Mouse (Mus musculus) layer of hippocampus, adult 18-20 months (tissue): Measurements from ENCODE around the gene Rps26. TPM values are rescaled to one million over a fixed set of nuclear protein-coding genes. Genes with fewer than 3 reads are reported as not detected.
"Not testable (repeated sequence)": the region's sequence is repeated elsewhere in the genome, so short reads cannot be mapped to it uniquely, and the experiment has no call there.

Source experiments
- DNase-seq, 2 experiments: peaks; one replicate each; pipeline ENCODE4 v3.0.0; 2022; ENCODE audit warnings: low spot score in 2 of 2
- total RNA-seq, 2 experiments: library from RNA; stranded (reverse); gene quantifications; 2 replicates each; pipeline ENCODE4 v1.2.3; 2021

Gene Rps26
- total RNA-seq, 2 experiments from 2014 or later: 273 to 330 TPM

DNA sequence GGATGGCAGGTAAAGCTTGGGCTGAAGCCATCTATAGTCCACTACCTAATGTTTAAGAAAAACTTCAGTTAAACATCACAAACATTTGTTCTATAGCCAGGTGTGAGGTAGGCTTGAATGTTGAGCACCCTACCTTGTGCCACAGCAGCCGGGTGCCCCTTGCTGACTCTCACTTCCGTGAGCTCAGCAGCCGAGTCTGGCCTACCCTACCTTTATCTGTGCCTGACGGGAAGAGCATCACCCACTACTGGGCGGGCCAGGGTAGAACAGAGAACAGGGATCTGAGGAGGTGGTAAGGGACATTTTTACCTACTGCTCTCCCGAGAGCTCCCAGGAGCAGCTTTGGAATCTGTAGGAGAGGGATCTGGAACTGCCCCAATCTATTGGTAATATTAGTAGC lies 16.2 kb upstream of the Rps26 start:
- DNase-seq: no peak

DNA sequence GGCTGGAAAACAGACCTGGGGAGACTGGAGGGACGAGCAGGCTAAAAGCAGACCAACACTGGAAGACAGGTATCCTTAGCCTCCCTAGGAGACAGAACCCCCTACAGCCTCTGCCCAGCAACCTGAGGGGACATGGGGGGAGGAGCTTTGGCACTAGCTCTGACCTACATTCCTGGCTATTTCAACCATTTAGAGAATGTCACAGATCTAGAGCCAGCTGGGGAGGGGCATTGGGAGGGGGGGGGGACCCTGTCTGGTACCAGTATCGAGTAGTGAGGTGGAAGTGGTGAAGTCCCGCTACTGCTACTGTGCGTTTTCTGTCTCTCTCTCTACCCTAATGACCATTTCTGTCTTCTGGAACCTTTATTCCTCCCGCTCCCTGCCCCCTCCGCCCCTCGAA lies 15.3 kb upstream of the Rps26 start:
- no peak for DNase-seq

DNA sequence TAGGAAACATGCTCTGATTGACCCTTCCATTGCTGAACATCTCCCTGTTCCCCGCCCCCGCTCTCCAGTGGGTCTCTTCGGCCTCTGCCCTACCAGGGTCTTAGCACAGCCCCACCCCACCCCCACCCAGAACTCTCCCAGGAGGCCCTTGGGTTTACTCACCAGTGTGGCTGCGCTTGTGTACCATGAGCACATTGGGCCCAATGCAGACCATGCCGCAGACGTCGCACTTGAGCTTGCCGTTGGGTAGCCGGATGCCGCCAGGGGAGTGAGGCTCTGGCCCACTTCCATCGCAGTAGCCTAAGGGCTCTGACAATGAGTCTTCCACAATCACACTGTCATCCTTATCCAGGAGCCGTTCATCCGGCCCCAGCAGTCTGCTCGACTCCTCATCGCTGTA lies 14.3 kb upstream of the Rps26 start:
- DNase-seq: no peak

DNA sequence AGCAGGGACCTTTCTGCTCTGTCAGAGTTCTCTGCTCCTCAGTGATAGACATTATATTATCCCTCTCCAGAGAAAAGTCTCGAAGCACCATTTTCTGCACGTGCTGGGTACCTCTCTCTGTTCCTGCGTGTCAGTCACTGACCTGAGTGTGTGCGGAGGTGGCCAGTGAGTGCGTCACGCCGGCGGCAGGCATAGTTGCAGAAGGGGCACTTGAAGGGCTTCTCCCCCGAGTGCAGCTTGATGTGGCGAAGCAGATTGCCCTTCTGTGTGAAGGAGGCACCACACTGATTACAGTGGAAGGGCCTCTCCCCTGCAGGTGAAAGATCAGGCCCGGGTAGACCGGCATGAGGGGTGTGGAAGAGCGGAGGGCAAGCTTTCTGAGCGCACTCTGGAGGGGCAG lies 13.5 kb upstream of the Rps26 start:
- DNase-seq: no peak

- no peak for DNase-seq
These were observed 10.5 kb upstream of the Rps26 start for GRCm38 (mm10) chr10:128637011-128637410.

- DNase-seq: no peak
These were observed 10.0 kb upstream of the Rps26 start for GRCm38 (mm10) chr10:128636561-128636960.

DNA sequence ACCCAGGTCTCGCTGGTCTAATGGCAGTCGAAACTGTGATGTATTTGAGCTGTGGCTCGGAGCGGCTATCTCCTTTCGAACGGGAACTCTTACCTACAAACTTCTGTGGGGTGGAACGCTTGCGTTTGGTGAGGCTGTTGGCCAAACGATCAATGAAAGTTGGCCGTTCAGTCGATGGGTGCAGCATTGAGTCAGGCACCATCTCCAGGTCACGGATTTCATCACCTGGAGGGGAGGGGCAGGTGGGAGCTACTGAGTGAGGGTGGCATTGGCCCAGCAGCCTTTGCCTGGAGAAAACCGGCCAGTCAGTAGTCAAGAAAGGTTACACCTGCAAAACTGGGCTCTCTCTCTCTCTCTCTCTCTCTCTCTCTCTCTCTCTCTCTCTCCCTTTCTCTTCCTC lies 9.2 kb upstream of the Rps26 start:
- DNase-seq: no peak

- DNase-seq: no peak
These were observed 5.0 kb upstream of the Rps26 start for GRCm38 (mm10) chr10:128631571-128631970.

GRCm38 (mm10) chr10:128630306-128630705 lies 3.8 kb upstream of the Rps26 start:
- DNase-seq: not testable (repeated sequence)

- no peak for DNase-seq
These were observed 3.2 kb upstream of the Rps26 start for GRCm38 (mm10) chr10:128629746-128630145.

DNA sequence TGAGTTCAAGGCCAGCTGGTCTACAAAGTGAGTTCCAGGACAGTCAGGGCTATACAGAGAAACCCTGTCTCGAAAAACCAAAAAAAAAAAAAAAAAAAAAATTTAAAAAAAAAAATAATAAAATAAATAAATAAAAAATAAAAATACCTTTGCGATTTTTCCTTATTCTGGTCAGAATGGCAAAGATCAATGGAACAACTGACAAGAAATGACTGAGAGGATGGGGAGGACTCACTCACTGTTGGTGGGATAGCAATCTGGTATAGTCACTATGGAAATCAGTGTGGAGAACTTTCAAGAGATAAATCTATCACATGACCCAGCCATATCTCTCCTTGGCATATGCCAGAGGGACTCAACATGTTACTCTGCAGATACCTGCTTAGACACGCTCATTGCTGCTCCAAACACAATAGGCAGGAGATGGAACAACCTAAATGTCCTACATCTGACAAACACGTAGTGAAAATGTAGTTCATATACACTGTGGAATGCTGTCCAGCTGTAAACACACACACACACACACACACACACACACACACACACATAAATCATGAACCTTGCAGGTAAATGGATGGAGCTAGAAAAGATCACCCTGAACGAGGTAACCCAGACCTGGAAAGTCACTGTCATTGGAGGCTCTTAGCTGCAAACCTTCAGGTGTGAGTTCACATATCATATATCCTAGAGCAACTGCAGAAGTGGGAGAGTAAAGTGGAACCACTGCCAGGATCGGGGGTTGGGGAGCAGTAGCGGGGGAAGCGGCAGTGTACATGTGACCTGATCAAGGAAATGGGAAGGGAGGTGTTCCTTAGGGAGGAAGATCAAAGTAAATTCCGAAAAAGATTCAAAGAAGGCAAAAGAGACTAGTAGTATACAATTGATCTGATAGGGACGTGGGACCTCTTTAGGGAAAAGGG lies 1.1 kb upstream of the Rps26 start:
- DNase-seq: no peak

DNA sequence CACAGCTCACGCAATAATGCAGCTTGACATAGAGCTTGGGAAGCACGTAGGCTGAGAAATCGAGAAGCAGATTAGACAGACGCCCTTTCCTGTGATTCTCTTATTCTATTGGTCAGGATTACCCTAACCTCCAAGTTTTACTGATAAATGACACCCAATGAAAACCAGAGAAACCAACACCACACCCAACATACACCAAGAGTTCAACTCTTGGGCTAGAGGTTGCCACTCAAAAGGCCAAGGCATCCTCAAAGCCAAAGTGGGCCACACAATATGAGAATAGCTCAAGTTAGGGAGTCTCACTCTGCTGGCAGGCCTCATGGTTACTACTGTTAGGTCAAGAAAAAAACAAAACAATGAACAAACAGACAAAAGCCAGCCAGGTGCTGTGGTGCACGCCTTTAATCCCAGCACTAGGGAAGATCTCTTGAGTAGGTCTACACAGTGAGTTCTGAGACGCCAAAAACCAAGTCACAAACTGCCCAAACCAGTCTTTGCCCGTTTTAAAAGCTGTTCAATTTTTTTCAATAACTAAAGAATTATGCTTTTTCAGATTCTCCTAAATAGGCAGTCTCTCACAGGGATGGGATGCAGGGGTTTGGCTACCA lies 1.2 kb downstream of the Rps26 start:
- DNase-seq: no peak

GRCm38 (mm10) chr10:128623106-128623613 lies 3.4 kb downstream of the Rps26 start:
- not testable (repeated sequence) for DNase-seq

- DNase-seq: no peak
These were observed 3.8 kb downstream of the Rps26 start for GRCm38 (mm10) chr10:128622702-128623101.

GRCm38 (mm10) chr10:128621986-128622520 lies 4.5 kb downstream of the Rps26 start:
- DNase-seq: no peak

- no peak for DNase-seq
These were observed 6.3 kb downstream of the Rps26 start for GRCm38 (mm10) chr10:128620241-128620640.

DNA sequence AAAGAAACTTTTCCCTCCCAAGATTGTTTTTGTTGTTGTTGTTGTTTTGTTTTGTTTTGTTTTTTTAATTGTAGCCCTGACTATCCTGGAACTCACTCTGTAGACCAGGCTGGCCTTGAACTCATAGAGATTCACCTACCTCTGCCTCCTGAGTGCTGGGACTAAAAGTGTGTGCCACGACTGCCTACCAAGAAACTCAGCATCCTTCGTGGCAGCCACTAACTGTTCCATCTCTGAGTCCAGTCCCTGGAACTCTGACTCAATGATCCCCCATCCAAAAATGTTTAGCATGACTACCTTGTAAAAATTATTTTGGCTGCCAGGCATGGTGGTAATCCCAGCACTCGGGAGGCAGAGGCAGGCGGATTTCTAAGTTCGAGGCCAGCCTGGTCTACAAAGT lies 7.4 kb downstream of the Rps26 start:
- DNase-seq: not testable (repeated sequence)

DNA sequence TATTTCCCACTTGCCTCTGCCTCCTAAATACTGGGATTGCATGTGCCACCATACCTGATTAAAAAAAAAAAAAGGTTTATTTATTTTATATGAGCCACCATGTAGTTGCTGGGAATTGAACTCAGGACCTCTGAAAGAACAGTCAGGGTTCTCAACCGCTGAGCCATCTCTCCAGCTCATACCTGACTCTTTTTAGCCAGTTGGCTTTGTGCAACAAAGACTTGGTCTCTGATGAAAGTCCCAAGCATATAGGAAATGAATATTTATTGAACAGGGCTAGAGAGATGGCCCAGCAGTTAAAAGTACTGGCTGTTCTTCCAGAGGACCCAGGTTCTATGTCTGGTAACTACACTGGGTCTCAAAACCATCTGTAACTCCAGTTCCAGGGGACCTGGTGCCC lies 8.0 kb downstream of the Rps26 start:
- no peak for DNase-seq

DNA sequence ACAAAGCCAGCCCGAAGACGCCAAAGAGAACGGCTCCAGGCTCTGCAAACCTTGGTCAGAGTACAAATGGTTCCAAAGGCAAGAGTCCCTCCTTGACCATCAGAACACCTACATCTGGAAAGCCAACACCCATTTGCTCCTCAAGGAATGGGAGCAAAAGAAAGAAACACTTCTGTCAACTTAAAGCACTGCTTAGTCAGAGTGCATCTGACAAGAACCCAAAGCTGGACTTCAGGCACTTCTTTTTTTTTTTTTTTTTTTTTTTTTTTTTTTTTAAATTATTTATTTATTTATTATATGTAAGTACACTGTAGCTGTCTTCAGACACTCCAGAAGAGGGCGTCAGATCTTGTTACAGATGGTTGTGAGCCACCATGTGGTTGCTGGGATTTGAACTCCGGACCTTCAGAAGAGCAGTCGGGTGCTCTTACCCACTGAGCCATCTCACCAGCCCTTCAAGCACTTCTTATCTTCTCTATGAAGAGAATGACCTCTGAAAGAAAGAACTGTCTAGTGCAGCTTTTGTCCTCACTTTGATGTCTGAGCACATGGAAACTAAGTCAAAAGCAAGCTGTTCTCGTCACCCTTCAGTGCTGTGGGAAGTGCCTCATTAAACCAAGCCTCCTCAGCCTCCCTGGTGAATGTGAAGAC lies 10.6 kb downstream of the Rps26 start:
- not testable (repeated sequence) for DNase-seq

- no peak for DNase-seq
These were observed 11.6 kb downstream of the Rps26 start for GRCm38 (mm10) chr10:128614934-128615333.

- DNase-seq: not testable (repeated sequence)
These were observed 12.7 kb downstream of the Rps26 start for GRCm38 (mm10) chr10:128613820-128614219.

- DNase-seq: no peak
These were observed 13.4 kb downstream of the Rps26 start for GRCm38 (mm10) chr10:128613154-128613440.
